Mouse (Mus musculus): ENCODE data around the gene Stat5b. TPM values are rescaled to one million over a fixed set of nuclear protein-coding genes. Genes with fewer than 3 reads are reported as not detected.

Stat5b gene
- polyA plus RNA-seq, 1 experiment from 2014 or later: 31.4 TPM

GRCm38 (mm10) chr11:100892435-100892834 is 41.9 kb upstream of the Stat5b start:
- H3K27ac ChIP-seq (replicated peaks in 1 of 2; ENCODE audit: control insufficient read depth in 1 of 2, insufficient read depth in 1 of 2, low read depth in 2 of 2, low read length in 2 of 2): no peak overlapping the region
- no peak overlapping the region for H3K4me3 ChIP-seq (ENCODE audit: control insufficient read depth in 1 of 2, insufficient read depth in 1 of 2, low read depth in 1 of 2, low read length in 2 of 2)
- 54% methylated on average over 4 of the region's 5 CpGs for WGBS
- ATAC-seq (ENCODE audit: insufficient number of reproducible peaks, insufficient read depth, low FRiP score, low read depth): no peak
- H3K9ac ChIP-seq (ENCODE audit: low read length): no peak overlapping the region
- H3K4me2 ChIP-seq (ENCODE audit: low read length): no peak overlapping the region
- peaks cover 4 to 21% of the 10 kb centered on the region in 2 experiments; a peak in 3 of 4 replicates for H3K4me1 ChIP-seq (ENCODE audit: control insufficient read depth in 2 of 2, insufficient read depth in 2 of 2, low read length in 2 of 2)
- H3K27me3 ChIP-seq (ENCODE audit: control insufficient read depth, insufficient read depth, low read length): no peaks in the 10 kb centered on the region
- no peaks in the 10 kb centered on the region for H3K9me3 ChIP-seq (ENCODE audit: control insufficient read depth, low read length)
- peaks cover 85% of the 10 kb centered on the region for H3K36me3 ChIP-seq (ENCODE audit: control insufficient read depth, insufficient read depth, low read length)

DNA sequence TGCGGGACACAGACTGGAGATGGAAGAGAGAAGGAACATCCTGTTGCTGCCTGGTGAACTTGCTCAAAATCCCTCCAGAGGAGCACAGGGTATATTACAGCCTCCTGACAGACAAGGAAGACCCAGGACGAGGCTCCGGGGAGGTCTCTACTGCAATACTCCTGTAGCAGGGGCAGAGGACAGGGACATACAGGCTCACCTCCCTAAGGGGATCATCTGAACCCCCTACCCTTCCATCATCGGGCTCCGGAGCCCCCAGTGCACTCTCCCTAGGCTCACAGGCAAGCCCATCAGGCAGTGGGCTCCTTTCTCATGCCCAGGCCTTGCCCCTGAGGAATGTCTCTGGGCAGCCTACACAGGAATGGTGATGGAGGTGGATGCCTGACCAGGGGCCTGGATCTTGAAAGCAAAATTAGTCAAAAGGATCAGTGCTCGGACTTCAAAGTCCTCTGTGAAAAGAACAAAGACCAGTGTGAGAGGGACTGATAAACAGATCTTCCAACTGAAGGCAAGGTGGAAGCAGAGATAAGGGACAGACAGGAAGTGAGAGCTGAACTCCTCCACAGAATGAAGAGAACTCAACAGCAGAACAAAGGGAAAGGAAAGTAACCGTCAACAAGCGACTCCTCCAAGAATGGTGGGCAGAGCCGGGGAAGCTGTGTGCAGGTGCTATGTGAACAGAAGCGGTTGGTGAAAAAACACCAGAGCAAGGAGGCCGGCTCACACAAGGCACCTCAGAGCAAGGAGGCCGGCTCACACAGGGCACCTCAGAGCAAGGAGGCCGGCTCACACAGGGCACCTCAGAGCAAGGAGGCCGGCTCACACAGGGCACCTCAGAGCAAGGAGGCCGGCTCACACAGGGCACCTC is 41.0 kb upstream of the Stat5b start:
- WGBS: 56% methylated on average over 14 of the region's 15 CpGs
- Histone ChIP-seq H3K9me3 (ENCODE audit: control insufficient read depth, low read length) (no peaks in the 10 kb centered on the region), H3K27me3 (ENCODE audit: control insufficient read depth, insufficient read depth, low read length) (no peaks in the 10 kb centered on the region), H3K4me2 (ENCODE audit: low read length) (no peak overlapping the region), H3K9ac (ENCODE audit: low read length) (0 out of 2 replicates have a peak overlapping the region, but pooled peaks have one; percentile 17), H3K27ac (replicated peaks in 1 of 2; ENCODE audit: control insufficient read depth in 1 of 2, insufficient read depth in 1 of 2, low read depth in 2 of 2, low read length in 2 of 2) (peak overlapping the region; percentile 36 to 53; a peak in 2 of 4 replicates), H3K4me3 (ENCODE audit: control insufficient read depth in 1 of 2, insufficient read depth in 1 of 2, low read depth in 1 of 2, low read length in 2 of 2) (no peak overlapping the region), H3K4me1 (ENCODE audit: control insufficient read depth in 2 of 2, insufficient read depth in 2 of 2, low read length in 2 of 2) (peaks cover 6 to 21% of the 10 kb centered on the region in 2 experiments), H3K36me3 (ENCODE audit: control insufficient read depth, insufficient read depth, low read length) (peaks cover 89% of the 10 kb centered on the region)
- no peak for ATAC-seq (ENCODE audit: insufficient number of reproducible peaks, insufficient read depth, low FRiP score, low read depth)

DNA sequence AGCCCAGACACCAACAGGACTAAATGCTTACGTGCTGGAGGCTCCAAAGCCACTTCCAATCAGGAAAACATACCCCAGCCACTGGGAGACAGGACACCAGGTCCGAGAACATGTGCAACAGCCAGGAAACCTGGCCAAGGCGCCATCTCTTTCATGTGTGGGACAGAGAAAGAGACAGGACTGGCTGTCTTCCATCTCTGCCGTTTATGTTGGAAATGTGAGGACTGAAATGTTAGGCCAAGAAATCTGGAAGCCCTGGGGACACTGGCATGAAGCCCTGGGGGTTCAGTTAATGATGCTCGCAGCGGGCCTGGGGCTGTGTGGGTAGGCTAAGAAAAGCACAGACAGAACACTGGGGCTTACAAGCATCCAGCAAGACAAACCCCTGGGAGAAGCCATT is 40.0 kb upstream of the Stat5b start:
- ATAC-seq (ENCODE audit: insufficient number of reproducible peaks, insufficient read depth, low FRiP score, low read depth): no peak
- H3K27me3 ChIP-seq (ENCODE audit: control insufficient read depth, insufficient read depth, low read length): no peaks in the 10 kb centered on the region
- H3K9me3 ChIP-seq (ENCODE audit: control insufficient read depth, low read length): no peaks in the 10 kb centered on the region
- 82% methylated on average over 6 of the region's 6 CpGs for WGBS
- H3K4me3 ChIP-seq (ENCODE audit: control insufficient read depth in 1 of 2, insufficient read depth in 1 of 2, low read depth in 1 of 2, low read length in 2 of 2): no peak overlapping the region
- H3K36me3 ChIP-seq (ENCODE audit: control insufficient read depth, insufficient read depth, low read length): peaks cover 87% of the 10 kb centered on the region
- no peak overlapping the region for H3K27ac ChIP-seq (replicated peaks in 1 of 2; ENCODE audit: control insufficient read depth in 1 of 2, insufficient read depth in 1 of 2, low read depth in 2 of 2, low read length in 2 of 2)
- H3K9ac ChIP-seq (ENCODE audit: low read length): no peak overlapping the region
- no peak overlapping the region for H3K4me2 ChIP-seq (ENCODE audit: low read length)
- H3K4me1 ChIP-seq (ENCODE audit: control insufficient read depth in 2 of 2, insufficient read depth in 2 of 2, low read length in 2 of 2): peaks cover 8 to 27% of the 10 kb centered on the region in 2 experiments

GRCm38 (mm10) chr11:100888348-100888820 is 37.9 kb upstream of the Stat5b start:
- 72% methylated on average over 10 of the region's 10 CpGs for WGBS

DNA sequence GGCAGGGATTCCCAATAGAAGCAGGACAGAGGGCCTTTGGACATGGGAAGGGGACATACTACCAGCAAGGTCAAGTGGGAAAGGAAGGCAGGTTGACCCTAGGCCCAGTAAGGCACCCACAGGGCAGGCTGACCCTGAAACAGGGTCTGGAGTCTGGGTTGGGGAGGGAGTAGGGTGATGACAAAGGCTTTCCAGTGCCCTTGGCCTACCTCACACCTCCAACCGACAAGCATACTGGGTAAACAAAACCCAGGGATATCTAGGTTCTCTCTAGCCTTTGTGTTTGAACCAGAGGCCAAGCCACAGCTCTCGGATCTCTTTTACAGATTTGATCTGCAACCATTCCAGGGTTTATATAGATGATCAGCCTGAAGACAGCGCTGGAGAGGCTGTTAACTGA is 37.2 kb upstream of the Stat5b start:
- Histone ChIP-seq H3K9ac (ENCODE audit: low read length) (no peak overlapping the region), H3K27me3 (ENCODE audit: control insufficient read depth, insufficient read depth, low read length) (no peaks in the 10 kb centered on the region), H3K4me1 (ENCODE audit: control insufficient read depth in 2 of 2, insufficient read depth in 2 of 2, low read length in 2 of 2) (peaks cover 5 to 21% of the 10 kb centered on the region in 2 experiments; a peak in 3 of 4 replicates), H3K4me3 (ENCODE audit: control insufficient read depth in 1 of 2, insufficient read depth in 1 of 2, low read depth in 1 of 2, low read length in 2 of 2) (no peak overlapping the region), H3K36me3 (ENCODE audit: control insufficient read depth, insufficient read depth, low read length) (peaks cover 78% of the 10 kb centered on the region), H3K4me2 (ENCODE audit: low read length) (no peak overlapping the region), H3K27ac (replicated peaks in 1 of 2; ENCODE audit: control insufficient read depth in 1 of 2, insufficient read depth in 1 of 2, low read depth in 2 of 2, low read length in 2 of 2) (no peak overlapping the region), H3K9me3 (ENCODE audit: control insufficient read depth, low read length) (no peaks in the 10 kb centered on the region)
- no peak for ATAC-seq (ENCODE audit: insufficient number of reproducible peaks, insufficient read depth, low FRiP score, low read depth)
- WGBS: 62% methylated on average over 3 of the region's 3 CpGs

More at GRCm38 (mm10) chr11:100888348-100888820, 37.9 kb upstream of the Stat5b start:
- ATAC-seq (ENCODE audit: insufficient number of reproducible peaks, insufficient read depth, low FRiP score, low read depth): no peak
- Histone ChIP-seq H3K27me3 (ENCODE audit: control insufficient read depth, insufficient read depth, low read length) (no peaks in the 10 kb centered on the region), H3K9me3 (ENCODE audit: control insufficient read depth, low read length) (no peaks in the 10 kb centered on the region), H3K9ac (ENCODE audit: low read length) (no peak overlapping the region), H3K4me1 (ENCODE audit: control insufficient read depth in 2 of 2, insufficient read depth in 2 of 2, low read length in 2 of 2) (peaks cover 5 to 22% of the 10 kb centered on the region in 2 experiments; a peak in 3 of 4 replicates), H3K4me2 (ENCODE audit: low read length) (no peak overlapping the region), H3K27ac (replicated peaks in 1 of 2; ENCODE audit: control insufficient read depth in 1 of 2, insufficient read depth in 1 of 2, low read depth in 2 of 2, low read length in 2 of 2) (no peak overlapping the region), H3K4me3 (ENCODE audit: control insufficient read depth in 1 of 2, insufficient read depth in 1 of 2, low read depth in 1 of 2, low read length in 2 of 2) (no peak overlapping the region), H3K36me3 (ENCODE audit: control insufficient read depth, insufficient read depth, low read length) (peaks cover 83% of the 10 kb centered on the region)

- whole genome bisulfite sequencing: 82% methylated on average over 4 of the region's 4 CpGs
- H3K27ac ChIP-seq (replicated peaks in 1 of 2; ENCODE audit: control insufficient read depth in 1 of 2, insufficient read depth in 1 of 2, low read depth in 2 of 2, low read length in 2 of 2): no peak overlapping the region
- no peak for ATAC-seq (ENCODE audit: insufficient number of reproducible peaks, insufficient read depth, low FRiP score, low read depth)
- no peaks in the 10 kb centered on the region for H3K27me3 ChIP-seq (ENCODE audit: control insufficient read depth, insufficient read depth, low read length)
- peaks cover 4 to 16% of the 10 kb centered on the region in 2 experiments; a peak in 2 of 4 replicates for H3K4me1 ChIP-seq (ENCODE audit: control insufficient read depth in 2 of 2, insufficient read depth in 2 of 2, low read length in 2 of 2)
- H3K9me3 ChIP-seq (ENCODE audit: control insufficient read depth, low read length): no peaks in the 10 kb centered on the region
- H3K9ac ChIP-seq (ENCODE audit: low read length): no peak overlapping the region
- H3K4me3 ChIP-seq (ENCODE audit: control insufficient read depth in 1 of 2, insufficient read depth in 1 of 2, low read depth in 1 of 2, low read length in 2 of 2): no peak overlapping the region
- no peak overlapping the region for H3K4me2 ChIP-seq (ENCODE audit: low read length)
- peaks cover 72% of the 10 kb centered on the region for H3K36me3 ChIP-seq (ENCODE audit: control insufficient read depth, insufficient read depth, low read length)
Observed at GRCm38 (mm10) chr11:100887236-100887635, 36.7 kb upstream of the Stat5b start.

- Histone ChIP-seq H3K4me1 (ENCODE audit: control insufficient read depth in 2 of 2, insufficient read depth in 2 of 2, low read length in 2 of 2) (peaks cover 4 to 8% of the 10 kb centered on the region in 2 experiments; a peak in 2 of 4 replicates), H3K27ac (replicated peaks in 1 of 2; ENCODE audit: control insufficient read depth in 1 of 2, insufficient read depth in 1 of 2, low read depth in 2 of 2, low read length in 2 of 2) (no peak overlapping the region), H3K27me3 (ENCODE audit: control insufficient read depth, insufficient read depth, low read length) (no peaks in the 10 kb centered on the region), H3K4me3 (ENCODE audit: control insufficient read depth in 1 of 2, insufficient read depth in 1 of 2, low read depth in 1 of 2, low read length in 2 of 2) (no peak overlapping the region), H3K9me3 (ENCODE audit: control insufficient read depth, low read length) (no peaks in the 10 kb centered on the region), H3K4me2 (ENCODE audit: low read length) (no peak overlapping the region), H3K9ac (ENCODE audit: low read length) (no peak overlapping the region), H3K36me3 (ENCODE audit: control insufficient read depth, insufficient read depth, low read length) (peaks cover 63% of the 10 kb centered on the region)
- no peak for ATAC-seq (ENCODE audit: insufficient number of reproducible peaks, insufficient read depth, low FRiP score, low read depth)
- 31% methylated on average over 8 of the region's 8 CpGs for WGBS
Observed at GRCm38 (mm10) chr11:100886188-100886740, 35.7 kb upstream of the Stat5b start.

Data from heart, embryonic 14.5 days (tissue).